Mouse (Mus musculus): ENCODE results near the gene Rnf180. TPM values are rescaled to one million over a fixed set of nuclear protein-coding genes. Genes with fewer than 3 reads are reported as not detected.
A peak's percentile ranks its signal among the peaks of the same experiment; 100 is the strongest.

The Rnf180 gene
- total RNA-seq, 4 experiments from 2014 or later, result 0.94 to 2.3 (median 1.5) TPM

GRCm38 (mm10) chr13:105250767-105251166 lies 43.8 kb downstream of the Rnf180 start:
- DNase-seq (ENCODE audit: low spot score), result no peak

GRCm38 (mm10) chr13:105250264-105250663 lies 44.4 kb downstream of the Rnf180 start:
- DNase-seq (ENCODE audit: low spot score), result no peak

- DNase-seq (ENCODE audit: low spot score), result no peak
These were observed 45.0 kb downstream of the Rnf180 start for GRCm38 (mm10) chr13:105249599-105249998.

GRCm38 (mm10) chr13:105247691-105248090 lies 46.9 kb downstream of the Rnf180 start:
- DNase-seq (ENCODE audit: low spot score), result no peak

GRCm38 (mm10) chr13:105240810-105241209 lies 53.8 kb downstream of the Rnf180 start:
- DNase-seq (ENCODE audit: low spot score), result peak; percentile 2

- no peak for DNase-seq (ENCODE audit: low spot score)
These were observed 67.5 kb downstream of the Rnf180 start for GRCm38 (mm10) chr13:105227126-105227525.

- no peak for DNase-seq (ENCODE audit: low spot score)
These were observed 70.6 kb downstream of the Rnf180 start for GRCm38 (mm10) chr13:105224048-105224447.

- no peak for DNase-seq (ENCODE audit: low spot score)
These were observed 71.5 kb downstream of the Rnf180 start for GRCm38 (mm10) chr13:105223147-105223546.

- DNase-seq (ENCODE audit: low spot score), result no peak
These were observed 72.4 kb downstream of the Rnf180 start for GRCm38 (mm10) chr13:105222016-105222725.

GRCm38 (mm10) chr13:105210746-105211145 lies 83.9 kb downstream of the Rnf180 start:
- DNase-seq (ENCODE audit: low spot score), result no peak

GRCm38 (mm10) chr13:105203851-105204250 lies 90.8 kb downstream of the Rnf180 start:
- no peak for DNase-seq (ENCODE audit: low spot score)

GRCm38 (mm10) chr13:105198658-105199057 lies 96.0 kb downstream of the Rnf180 start:
- no peak for DNase-seq (ENCODE audit: low spot score)

GRCm38 (mm10) chr13:105198028-105198427 lies 96.6 kb downstream of the Rnf180 start:
- no peak for DNase-seq (ENCODE audit: low spot score)

- DNase-seq (ENCODE audit: low spot score), result no peak
These were observed 101.0 kb downstream of the Rnf180 start for GRCm38 (mm10) chr13:105193583-105193982.

- no peak for DNase-seq (ENCODE audit: low spot score)
These were observed 105.9 kb downstream of the Rnf180 start for GRCm38 (mm10) chr13:105188730-105189129.

- no peak for DNase-seq (ENCODE audit: low spot score)
These were observed 113.8 kb downstream of the Rnf180 start for GRCm38 (mm10) chr13:105180781-105181180.

- DNase-seq (ENCODE audit: low spot score), result no peak
These were observed 129.2 kb downstream of the Rnf180 start for GRCm38 (mm10) chr13:105165441-105165840.

- DNase-seq (ENCODE audit: low spot score), result no peak
These were observed 140.7 kb downstream of the Rnf180 start for GRCm38 (mm10) chr13:105153955-105154354.

- no peak for DNase-seq (ENCODE audit: low spot score)
These were observed 144.6 kb downstream of the Rnf180 start for GRCm38 (mm10) chr13:105150006-105150405.

GRCm38 (mm10) chr13:105147795-105148418 lies 146.7 kb downstream of the Rnf180 start:
- DNase-seq (ENCODE audit: low spot score), result no peak

- no peak for DNase-seq (ENCODE audit: low spot score)
These were observed 147.8 kb downstream of the Rnf180 start for GRCm38 (mm10) chr13:105146827-105147226.

- DNase-seq (ENCODE audit: low spot score), result no peak
These were observed 154.7 kb downstream of the Rnf180 start for GRCm38 (mm10) chr13:105139881-105140280.

GRCm38 (mm10) chr13:105134397-105134796 lies 160.2 kb downstream of the Rnf180 start:
- DNase-seq (ENCODE audit: low spot score), result no peak
